Mouse (Mus musculus) midbrain, embryonic 13.5 days (tissue): ENCODE results near the gene Izumo4. TPM values are rescaled to one million over a fixed set of nuclear protein-coding genes. Genes with fewer than 3 reads are reported as not detected.

ENCODE experiments used
- ATAC-seq: fragments of 200-750 bp; cut with Nextera tagmentation; 2 replicates; pipeline ENCODE4 v1.8.0; 2017; ENCODE audit warnings: mild to moderate bottlenecking, moderate TSS enrichment, moderate library complexity
- H3K27ac ChIP-seq: fragments of 300-500 bp; sonication (generic); 2 replicates; pipeline ENCODE4 v1.5.1; 2015; ENCODE audit warnings: inconsistent platforms, mild to moderate bottlenecking, moderate library complexity
- H3K27me3 ChIP-seq: fragments of 300-500 bp; sonication (generic); 2 replicates; pipeline ENCODE4 v1.6.1; 2015; ENCODE audit warnings: mild to moderate bottlenecking, inconsistent platforms
- H3K36me3 ChIP-seq: fragments of 300-500 bp; sonication (generic); 2 replicates; pipeline ENCODE4 v1.6.1; 2015; ENCODE audit warnings: mild to moderate bottlenecking, inconsistent platforms
- H3K4me1 ChIP-seq: fragments of 300-500 bp; sonication (generic); replicated peaks from 2 replicates; pipeline ENCODE4 v1.6.1; 2015; ENCODE audit warnings: inconsistent platforms
- H3K4me2 ChIP-seq: fragments of 300-500 bp; sonication (generic); replicated peaks from 2 replicates; pipeline ENCODE4 v1.6.1; 2015; ENCODE audit warnings: moderate library complexity, mild to moderate bottlenecking, inconsistent platforms
- H3K4me3 ChIP-seq: fragments of 300-500 bp; sonication (generic); replicated peaks from 2 replicates; pipeline ENCODE4 v1.5.1; 2015; ENCODE audit warnings: mild to moderate bottlenecking, inconsistent platforms
- H3K9ac ChIP-seq: fragments of 300-500 bp; sonication (generic); replicated peaks from 2 replicates; pipeline ENCODE4 v1.6.1; 2015; ENCODE audit warnings: mild to moderate bottlenecking, inconsistent platforms
- H3K9me3 ChIP-seq: fragments of 300-500 bp; sonication (generic); 2 replicates; pipeline ENCODE4 v1.6.1; 2016; ENCODE audit warnings: mild to moderate bottlenecking, inconsistent platforms
- WGBS: fragments of 180-500 bp; shearing (Covaris S2); methylation state at CpG from one replicate; pipeline ENCODE4 v1.1.7; 2015; 5-methylcytosine and 5-hydroxymethylcytosine counted together
- polyA plus RNA-seq: library from polyadenylated mRNA; unstranded; fragments of >200 nt; fragmentation: Nextera tagmentation; extraction: Ambion mirVana; gene quantifications from 2 replicates; pipeline ENCODE4 v1.2.1, GENCODE M21; 2015

Gene Izumo4
- polyA plus RNA-seq, 1 experiment from 2014 or later: 39.2 TPM

- no peaks in the 10 kb centered on the region for H3K27me3 ChIP-seq
- peaks cover 46% of the 10 kb centered on the region for H3K36me3 ChIP-seq
- ATAC-seq: no peak
- no peaks in the 10 kb centered on the region for H3K9me3 ChIP-seq
- WGBS: 59% methylated on average over 3 of the region's 3 CpGs
- H3K27ac ChIP-seq: no peak overlapping the region
- H3K9ac ChIP-seq: no peak overlapping the region
- peaks cover 32% of the 10 kb centered on the region for H3K4me1 ChIP-seq
- no peak overlapping the region for H3K4me2 ChIP-seq
- H3K4me3 ChIP-seq: no peak overlapping the region
Measured at GRCm38 (mm10) chr10:80705033-80705432, 3.0 kb downstream of the Izumo4 start.

GRCm38 (mm10) chr10:80705479-80705878, 3.5 kb downstream of the Izumo4 start:
- peaks cover 51% of the 10 kb centered on the region for H3K36me3 ChIP-seq

GRCm38 (mm10) chr10:80710834-80711233, 8.8 kb downstream of the Izumo4 start:
- ATAC-seq: no peak
- H3K9ac ChIP-seq: no peak overlapping the region
- no peak overlapping the region for H3K4me2 ChIP-seq
- no peaks in the 10 kb centered on the region for H3K9me3 ChIP-seq
- no peak overlapping the region for H3K4me3 ChIP-seq
- H3K36me3 ChIP-seq: peaks cover 97% of the 10 kb centered on the region
- no peaks in the 10 kb centered on the region for H3K4me1 ChIP-seq
- WGBS: 89% methylated on average over 3 of the region's 3 CpGs
- no peak overlapping the region for H3K27ac ChIP-seq
- no peaks in the 10 kb centered on the region for H3K27me3 ChIP-seq

More at GRCm38 (mm10) chr10:80705479-80705878, 3.5 kb downstream of the Izumo4 start:
- Histone ChIP-seq H3K9ac (no peak overlapping the region), H3K9me3 (no peaks in the 10 kb centered on the region), H3K4me2 (no peak overlapping the region), H3K27me3 (no peaks in the 10 kb centered on the region), H3K4me3 (no peak overlapping the region), H3K27ac (no peak overlapping the region), H3K4me1 (peaks cover 28% of the 10 kb centered on the region)
- ATAC-seq: no peak
- WGBS: 79% methylated on average over 3 of the region's 3 CpGs

- Histone ChIP-seq H3K36me3 (peaks cover 97% of the 10 kb centered on the region), H3K9ac (no peak overlapping the region), H3K4me1 (no peaks in the 10 kb centered on the region), H3K4me3 (no peak overlapping the region), H3K27me3 (no peaks in the 10 kb centered on the region), H3K27ac (no peak overlapping the region), H3K9me3 (no peaks in the 10 kb centered on the region), H3K4me2 (no peak overlapping the region)
- no peak for ATAC-seq
- 100% methylated on average over 1 of the region's 1 CpGs for WGBS
Measured at GRCm38 (mm10) chr10:80717281-80717680, 15.3 kb downstream of the Izumo4 start.

GRCm38 (mm10) chr10:80727369-80728127, 25.6 kb downstream of the Izumo4 start:
- WGBS: 86% methylated on average over 5 of the region's 5 CpGs

GRCm38 (mm10) chr10:80732611-80733101, 30.7 kb downstream of the Izumo4 start:
- no peak overlapping the region for H3K9ac ChIP-seq
- H3K4me3 ChIP-seq: no peak overlapping the region
- H3K9me3 ChIP-seq: no peaks in the 10 kb centered on the region
- no peak overlapping the region for H3K4me2 ChIP-seq
- H3K27me3 ChIP-seq: no peaks in the 10 kb centered on the region
- H3K4me1 ChIP-seq: peaks cover 12% of the 10 kb centered on the region
- peaks cover 68% of the 10 kb centered on the region for H3K36me3 ChIP-seq
- ATAC-seq: no peak
- no peak overlapping the region for H3K27ac ChIP-seq
- WGBS: 96% methylated on average over 6 of the region's 6 CpGs

More at GRCm38 (mm10) chr10:80727369-80728127, 25.6 kb downstream of the Izumo4 start:
- Histone ChIP-seq H3K4me1 (no peaks in the 10 kb centered on the region), H3K4me2 (no peak overlapping the region), H3K27ac (no peak overlapping the region), H3K36me3 (peaks cover 98% of the 10 kb centered on the region), H3K4me3 (no peak overlapping the region), H3K9ac (no peak overlapping the region), H3K9me3 (no peaks in the 10 kb centered on the region), H3K27me3 (no peaks in the 10 kb centered on the region)
- no peak for ATAC-seq

GRCm38 (mm10) chr10:80736731-80737130, 34.7 kb downstream of the Izumo4 start:
- peaks cover 42% of the 10 kb centered on the region for H3K4me1 ChIP-seq
- 91% methylated on average over 5 of the region's 5 CpGs for WGBS
- no peak for ATAC-seq
- H3K27ac ChIP-seq: no peak overlapping the region
- H3K9ac ChIP-seq: peak overlapping the region; percentile 17; the same call in 1 of the 2 replicates
- H3K4me2 ChIP-seq: no peak overlapping the region
- H3K4me3 ChIP-seq: no peak overlapping the region
- no peaks in the 10 kb centered on the region for H3K9me3 ChIP-seq
- H3K27me3 ChIP-seq: no peaks in the 10 kb centered on the region
- peaks cover 32% of the 10 kb centered on the region for H3K36me3 ChIP-seq

- H3K9me3 ChIP-seq: no peaks in the 10 kb centered on the region
- WGBS: 69% methylated on average over 1 of the region's 1 CpGs
- no peak overlapping the region for H3K27ac ChIP-seq
- H3K4me1 ChIP-seq: peaks cover 46% of the 10 kb centered on the region
- H3K4me3 ChIP-seq: no peak overlapping the region
- H3K27me3 ChIP-seq: no peaks in the 10 kb centered on the region
- peaks cover 16% of the 10 kb centered on the region for H3K36me3 ChIP-seq
- no peak overlapping the region for H3K9ac ChIP-seq
- no peak for ATAC-seq
- H3K4me2 ChIP-seq: no peak overlapping the region
Measured at GRCm38 (mm10) chr10:80738657-80739056, 36.7 kb downstream of the Izumo4 start.

- peak overlapping the region; percentile 99 for H3K4me2 ChIP-seq
- no peaks in the 10 kb centered on the region for H3K27me3 ChIP-seq
- peaks cover 11% of the 10 kb centered on the region; the same call in 1 of the 2 replicates for H3K36me3 ChIP-seq
- peaks cover 46% of the 10 kb centered on the region for H3K4me1 ChIP-seq
- ATAC-seq: no peak
- 31% methylated on average over 5 of the region's 5 CpGs for WGBS
- H3K27ac ChIP-seq: no peak overlapping the region
- no peaks in the 10 kb centered on the region for H3K9me3 ChIP-seq
- peak overlapping the region; percentile 85 for H3K4me3 ChIP-seq
- peak overlapping the region; percentile 95 for H3K9ac ChIP-seq
Measured at GRCm38 (mm10) chr10:80741146-80741545, 39.2 kb downstream of the Izumo4 start.

- peak; percentile 34; the same call in 1 of the 2 replicates for ATAC-seq
- Histone ChIP-seq H3K4me2 (peak overlapping the region; percentile 99), H3K27me3 (no peaks in the 10 kb centered on the region), H3K36me3 (peaks cover 9% of the 10 kb centered on the region; the same call in 1 of the 2 replicates), H3K4me1 (peaks cover 44% of the 10 kb centered on the region), H3K9me3 (no peaks in the 10 kb centered on the region), H3K4me3 (peak overlapping the region; percentile 85), H3K27ac (peak overlapping the region; percentile 86), H3K9ac (peak overlapping the region; percentile 95)
- WGBS: under 1% methylated on average over 45 of the region's 46 CpGs
Measured at GRCm38 (mm10) chr10:80741634-80742179, 39.7 kb downstream of the Izumo4 start.

GRCm38 (mm10) chr10:80742180-80742978, 40.4 kb downstream of the Izumo4 start, which contains the start of gene Ap3d1:
Gene Ap3d1 (minus strand): TSS chr10:80742264.
- H3K9me3 ChIP-seq: no peaks in the 10 kb centered on the region
- peak within 1 kb of the TSS; percentile 99 for H3K4me2 ChIP-seq
- H3K27me3 ChIP-seq: no peaks in the 10 kb centered on the region
- peak within 1 kb of the TSS; percentile 85 for H3K4me3 ChIP-seq
- H3K27ac ChIP-seq: peak within 1 kb of the TSS; percentile 87
- H3K36me3 ChIP-seq: 0 out of 2 replicates have a peak, but pooled peaks cover 3% of the 10 kb centered on the region
- H3K9ac ChIP-seq: peak within 1 kb of the TSS; percentile 95
- peaks cover 37% of the 10 kb centered on the region for H3K4me1 ChIP-seq
- ATAC-seq: peak; percentile 99
- WGBS: 2% methylated on average over 25 of the region's 25 CpGs
